Mouse (Mus musculus): ENCODE measurements around the gene Daam2. TPM values are rescaled to one million over a fixed set of nuclear protein-coding genes. Genes with fewer than 3 reads are reported as not detected.

Gene Daam2
- polyA plus RNA-seq, 1 experiment = 3.6 TPM

DNA sequence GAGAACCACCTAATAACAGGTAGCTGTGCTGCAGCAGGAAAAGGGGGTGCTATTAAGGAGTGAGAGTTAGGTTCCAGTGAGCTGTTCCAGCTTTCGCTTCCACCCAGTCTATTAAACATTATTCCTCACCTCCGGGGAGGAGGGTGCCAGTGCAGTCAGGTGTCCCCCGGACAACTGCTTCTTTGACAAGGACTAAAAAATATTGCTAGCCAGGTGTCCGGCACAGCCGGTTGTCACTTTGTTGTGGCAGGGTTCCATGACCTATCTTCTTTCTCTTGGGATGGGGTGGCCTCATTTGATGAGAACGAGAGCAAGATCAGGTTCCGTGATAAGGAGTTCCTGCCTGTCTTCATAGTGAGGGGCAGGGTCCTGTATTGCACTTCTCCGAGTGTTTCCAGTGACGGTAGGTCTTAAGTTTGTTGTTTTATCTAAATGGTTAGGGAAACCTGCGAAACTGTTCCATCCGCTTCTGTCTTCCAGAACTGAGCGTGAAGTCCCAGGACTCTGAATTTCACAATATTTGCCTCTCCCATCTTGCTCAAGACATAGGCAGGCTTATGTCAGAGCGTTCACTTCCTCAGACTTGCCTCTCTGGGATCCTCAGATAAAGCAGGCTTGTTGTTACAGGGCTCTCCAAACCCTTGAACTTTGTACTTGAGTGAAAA is 135.3 kb downstream of the Daam2 start:
- TF ChIP-seq CTCF (IDR thresholded peaks at IDR 0.05; ENCODE audit: extremely low read depth, insufficient read length, insufficient replicate concordance, low read depth, low read length) = no peak
- TF ChIP-seq POLR2A (IDR thresholded peaks at IDR 0.05; ENCODE audit: low read depth, low read length) = no peak
- Histone ChIP-seq H3K4me3 (ENCODE audit: low read depth, low read length) (peak overlapping the region; percentile 75), H3K4me1 (ENCODE audit: control insufficient read depth, insufficient read depth, insufficient read length, low read length) (peaks cover 17% of the 10 kb centered on the region), H3K27ac (ENCODE audit: insufficient read depth, low read depth, low read length) (peak overlapping the region; percentile 85), H3K27me3 (ENCODE audit: control insufficient read depth, insufficient read depth, low read length) (no peaks in the 10 kb centered on the region), H3K36me3 (ENCODE audit: control insufficient read depth, insufficient read depth, low read length) (peaks cover 9% of the 10 kb centered on the region)
- 4% methylated on average over 13 of the region's 13 CpGs for WGBS

- no peak for TF ChIP-seq CTCF (IDR thresholded peaks at IDR 0.05; ENCODE audit: extremely low read depth, insufficient read length, insufficient replicate concordance, low read depth, low read length)
- peak; percentile 95 for TF ChIP-seq POLR2A (IDR thresholded peaks at IDR 0.05; ENCODE audit: low read depth, low read length)
These were observed 135.9 kb downstream of the Daam2 start, which contains the start of gene Mocs1 for GRCm38 (mm10) chr17:49428239-49428688. TSS of gene Mocs1 (plus strand) at chr17:49428362.

DNA sequence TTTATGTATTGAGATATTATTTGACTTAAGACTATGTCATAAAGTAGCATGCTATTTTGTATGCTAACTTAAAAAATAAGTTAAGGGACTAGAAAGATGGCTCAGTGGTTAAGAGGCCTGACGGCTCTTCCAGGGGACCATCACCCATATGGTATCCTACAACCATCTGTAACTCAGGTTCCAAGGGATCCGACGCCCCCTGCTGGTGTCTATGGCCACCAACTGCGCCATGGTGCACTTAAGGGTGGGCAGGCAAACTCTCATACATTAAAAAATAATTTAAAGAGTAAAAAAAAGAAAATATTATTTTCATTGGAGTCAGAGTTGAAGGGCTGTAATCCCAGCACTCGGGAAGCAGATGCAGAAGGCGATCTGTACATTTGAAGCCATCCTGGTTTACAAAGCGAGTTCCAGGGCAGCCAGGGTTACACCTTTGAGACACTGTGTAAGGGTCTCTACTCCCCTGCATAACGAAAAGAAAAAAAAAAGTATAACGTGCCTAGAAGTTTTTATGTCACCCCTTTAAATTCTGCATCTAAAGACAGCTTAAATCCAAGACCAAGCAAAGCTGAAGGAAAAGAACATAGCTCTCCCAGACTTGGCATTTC is 136.4 kb downstream of the Daam2 start:
- H3K4me3 ChIP-seq (ENCODE audit: low read depth, low read length) = no peak overlapping the region
- no peaks in the 10 kb centered on the region for H3K36me3 ChIP-seq (ENCODE audit: control insufficient read depth, insufficient read depth, low read length)
- H3K4me1 ChIP-seq (ENCODE audit: control insufficient read depth, insufficient read depth, insufficient read length, low read length) = peaks cover 15% of the 10 kb centered on the region
- no peaks in the 10 kb centered on the region for H3K27me3 ChIP-seq (ENCODE audit: control insufficient read depth, insufficient read depth, low read length)
- 22% methylated on average over 9 of the region's 9 CpGs for WGBS
- no peak overlapping the region for H3K27ac ChIP-seq (ENCODE audit: insufficient read depth, low read depth, low read length)
- TF ChIP-seq POLR2A (IDR thresholded peaks at IDR 0.05; ENCODE audit: low read depth, low read length) = no peak
- TF ChIP-seq CTCF (IDR thresholded peaks at IDR 0.05; ENCODE audit: extremely low read depth, insufficient read length, insufficient replicate concordance, low read depth, low read length) = no peak

More at GRCm38 (mm10) chr17:49428239-49428688, 135.9 kb downstream of the Daam2 start, which contains the start of gene Mocs1:
- peaks cover 3% of the 10 kb centered on the region; the same call in 1 of the 2 replicates for H3K36me3 ChIP-seq (ENCODE audit: control insufficient read depth, insufficient read depth, low read length)
- H3K27me3 ChIP-seq (ENCODE audit: control insufficient read depth, insufficient read depth, low read length) = no peaks in the 10 kb centered on the region
- peaks cover 17% of the 10 kb centered on the region for H3K4me1 ChIP-seq (ENCODE audit: control insufficient read depth, insufficient read depth, insufficient read length, low read length)
- peak within 1 kb of the TSS; percentile 75 for H3K4me3 ChIP-seq (ENCODE audit: low read depth, low read length)
- H3K27ac ChIP-seq (ENCODE audit: insufficient read depth, low read depth, low read length) = peak within 1 kb of the TSS; percentile 85
- WGBS = under 1% methylated on average over 28 of the region's 28 CpGs

DNA sequence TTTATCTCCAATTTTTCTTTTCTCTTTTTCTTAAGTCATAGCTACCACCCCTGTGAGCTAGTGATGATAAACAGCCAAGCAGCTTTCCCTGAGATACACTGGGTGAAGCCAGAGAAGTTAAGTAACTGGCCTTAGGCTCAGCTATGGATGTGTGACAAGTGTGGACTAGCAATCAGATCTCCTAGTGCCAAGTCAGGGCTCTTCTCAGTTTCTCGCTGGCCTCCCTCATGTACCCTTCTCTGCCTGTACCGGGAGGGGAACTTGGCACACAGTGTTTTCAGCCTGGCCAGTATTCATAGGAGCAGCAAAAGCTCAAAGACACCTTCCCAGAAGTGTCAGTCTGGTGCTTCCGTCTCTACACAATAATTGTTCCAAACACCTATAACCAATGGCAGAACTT is 140.3 kb downstream of the Daam2 start:
- Histone ChIP-seq H3K27ac (ENCODE audit: insufficient read depth, low read depth, low read length) (no peak overlapping the region), H3K27me3 (ENCODE audit: control insufficient read depth, insufficient read depth, low read length) (no peaks in the 10 kb centered on the region), H3K4me3 (ENCODE audit: low read depth, low read length) (no peak overlapping the region), H3K4me1 (ENCODE audit: control insufficient read depth, insufficient read depth, insufficient read length, low read length) (peaks cover 21% of the 10 kb centered on the region), H3K36me3 (ENCODE audit: control insufficient read depth, insufficient read depth, low read length) (no peaks in the 10 kb centered on the region)
- TF ChIP-seq POLR2A (IDR thresholded peaks at IDR 0.05; ENCODE audit: low read depth, low read length) (no peak), CTCF (IDR thresholded peaks at IDR 0.05; ENCODE audit: extremely low read depth, insufficient read length, insufficient replicate concordance, low read depth, low read length) (no peak)
- WGBS = 88% methylated on average over 3 of the region's 3 CpGs

- 24% methylated on average over 2 of the region's 2 CpGs for WGBS
- Histone ChIP-seq H3K36me3 (ENCODE audit: control insufficient read depth, insufficient read depth, low read length) (no peaks in the 10 kb centered on the region), H3K4me3 (ENCODE audit: low read depth, low read length) (no peak overlapping the region), H3K4me1 (ENCODE audit: control insufficient read depth, insufficient read depth, insufficient read length, low read length) (peaks cover 21% of the 10 kb centered on the region), H3K27ac (ENCODE audit: insufficient read depth, low read depth, low read length) (peak overlapping the region; percentile 81), H3K27me3 (ENCODE audit: control insufficient read depth, insufficient read depth, low read length) (no peaks in the 10 kb centered on the region)
- TF ChIP-seq POLR2A (IDR thresholded peaks at IDR 0.05; ENCODE audit: low read depth, low read length) (no peak), CTCF (IDR thresholded peaks at IDR 0.05; ENCODE audit: extremely low read depth, insufficient read length, insufficient replicate concordance, low read depth, low read length) (no peak)
These were observed 141.1 kb downstream of the Daam2 start for GRCm38 (mm10) chr17:49423067-49423325.

DNA sequence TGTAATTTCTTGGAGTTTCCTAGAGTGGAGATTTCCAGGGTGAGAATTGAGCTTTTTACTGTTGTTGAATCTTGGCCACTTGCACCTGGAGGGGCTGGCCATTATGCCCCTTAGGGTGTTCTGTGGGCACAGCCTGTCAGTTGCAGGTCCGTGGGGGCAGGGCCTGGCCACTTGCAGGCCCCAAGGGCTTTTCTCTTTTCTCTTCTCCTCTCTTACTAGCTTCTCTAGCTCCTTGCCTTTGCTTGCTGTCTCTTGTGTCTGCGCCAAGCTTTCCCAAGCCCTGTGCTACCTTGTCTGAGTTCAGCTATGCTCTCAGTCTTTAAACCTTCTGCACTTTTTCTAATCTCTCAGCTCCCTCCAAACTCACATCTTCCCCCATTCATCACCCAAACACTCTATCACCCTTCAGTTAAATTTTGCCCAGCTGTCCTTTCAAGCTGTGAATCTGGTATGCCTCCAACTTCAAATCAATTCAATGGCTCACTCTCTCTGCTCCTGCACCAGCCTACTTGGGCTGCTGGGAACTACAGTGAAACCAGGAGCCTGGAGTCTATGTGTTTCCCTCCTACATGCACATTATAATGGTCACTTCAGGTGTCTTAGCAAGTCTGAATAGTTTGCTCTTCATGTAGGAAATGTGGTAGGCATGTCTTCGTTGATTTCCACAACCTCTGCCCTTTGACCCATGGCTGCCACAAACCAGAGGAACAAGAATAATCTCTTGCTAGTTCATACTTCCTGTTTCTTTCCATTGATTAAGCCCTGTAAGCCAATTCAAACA is 141.7 kb downstream of the Daam2 start:
- no peaks in the 10 kb centered on the region for H3K36me3 ChIP-seq (ENCODE audit: control insufficient read depth, insufficient read depth, low read length)
- TF ChIP-seq POLR2A (IDR thresholded peaks at IDR 0.05; ENCODE audit: low read depth, low read length) (no peak), CTCF (IDR thresholded peaks at IDR 0.05; ENCODE audit: extremely low read depth, insufficient read length, insufficient replicate concordance, low read depth, low read length) (no peak)
- H3K27me3 ChIP-seq (ENCODE audit: control insufficient read depth, insufficient read depth, low read length) = no peaks in the 10 kb centered on the region
- H3K4me3 ChIP-seq (ENCODE audit: low read depth, low read length) = no peak overlapping the region
- peak overlapping the region; percentile 95 for H3K27ac ChIP-seq (ENCODE audit: insufficient read depth, low read depth, low read length)
- peaks cover 21% of the 10 kb centered on the region for H3K4me1 ChIP-seq (ENCODE audit: control insufficient read depth, insufficient read depth, insufficient read length, low read length)
- WGBS = 55% methylated on average over 3 of the region's 3 CpGs

DNA sequence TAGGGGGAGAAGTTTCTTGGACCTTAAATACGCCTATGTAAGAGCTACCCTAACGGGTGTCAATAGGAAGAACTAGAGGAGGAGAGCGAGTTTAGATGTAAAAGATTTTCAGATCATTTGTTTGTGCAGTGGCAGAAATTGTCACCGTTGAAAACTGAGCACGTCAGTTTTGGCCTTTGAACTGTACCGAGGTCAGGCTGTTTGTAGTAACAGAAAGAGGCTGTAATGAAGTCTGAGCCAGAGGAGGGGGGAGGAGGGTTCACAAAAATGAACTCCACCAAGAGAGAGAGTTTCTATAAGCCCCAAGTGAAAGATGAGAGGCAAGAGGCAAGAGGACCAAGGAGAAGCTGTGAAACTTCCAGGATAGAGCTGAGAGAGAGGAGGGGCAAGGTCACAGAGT is 144.3 kb downstream of the Daam2 start:
- Histone ChIP-seq H3K27ac (ENCODE audit: insufficient read depth, low read depth, low read length) (peak overlapping the region; percentile 33; the same call in 1 of the 2 replicates), H3K4me1 (ENCODE audit: control insufficient read depth, insufficient read depth, insufficient read length, low read length) (peaks cover 21% of the 10 kb centered on the region), H3K36me3 (ENCODE audit: control insufficient read depth, insufficient read depth, low read length) (no peaks in the 10 kb centered on the region), H3K4me3 (ENCODE audit: low read depth, low read length) (no peak overlapping the region), H3K27me3 (ENCODE audit: control insufficient read depth, insufficient read depth, low read length) (no peaks in the 10 kb centered on the region)
- WGBS = 25% methylated on average over 6 of the region's 6 CpGs
- no peak for TF ChIP-seq CTCF (IDR thresholded peaks at IDR 0.05; ENCODE audit: extremely low read depth, insufficient read length, insufficient replicate concordance, low read depth, low read length)
- no peak for TF ChIP-seq POLR2A (IDR thresholded peaks at IDR 0.05; ENCODE audit: low read depth, low read length)
